Mouse (Mus musculus): Measurements from ENCODE around the gene Olfr975.
"Not testable (repeated sequence)": the region's sequence is repeated elsewhere in the genome, so short reads cannot be mapped to it uniquely, and the experiment has no call there.

Gene Olfr975

GRCm38 (mm10) chr9:39951946-39952345 lies at the start of gene Olfr975:
TSS of gene Olfr975 (minus strand) at chr9:39952046.
- no peak for DNase-seq (ENCODE audit: low spot score)

- DNase-seq (ENCODE audit: low spot score) = no peak
Observed at GRCm38 (mm10) chr9:39991813-39992212, 40.0 kb upstream of the Olfr975 start, which contains the start of gene Olfr978. TSS of gene Olfr978 (plus strand) at chr9:39992113.

GRCm38 (mm10) chr9:39976581-39977145 lies 24.8 kb upstream of the Olfr975 start:
- DNase-seq (ENCODE audit: low spot score) = not testable (repeated sequence)

DNA sequence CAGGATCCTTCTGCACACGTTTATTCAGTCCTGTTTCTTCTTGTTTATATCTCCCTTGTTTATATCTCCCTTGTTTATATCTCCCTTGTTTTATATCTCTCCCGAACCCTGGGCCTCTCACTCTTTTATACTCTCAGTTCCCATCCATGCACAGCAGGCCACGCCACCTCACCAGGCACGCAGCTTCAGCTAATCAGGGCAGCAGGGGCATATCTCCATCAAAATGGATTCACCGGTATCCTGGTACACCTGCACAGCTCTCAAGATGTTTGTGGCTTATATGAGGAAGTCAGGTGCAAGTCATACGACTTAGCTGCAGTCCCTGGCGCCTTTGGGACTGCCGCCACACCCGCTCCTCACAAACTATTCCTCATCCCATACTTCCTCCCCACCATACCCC lies 9.2 kb upstream of the Olfr975 start, which contains the start of gene Olfr976:
TSS of gene Olfr976 (minus strand) at position 101 of the 400 bp plus-strand sequence.
- DNase-seq (ENCODE audit: low spot score) = not testable (repeated sequence)

GRCm38 (mm10) chr9:39937201-39937600 lies 14.6 kb downstream of the Olfr975 start, which contains the start of gene Olfr974:
TSS of gene Olfr974 (plus strand) at chr9:39937501.
- DNase-seq (ENCODE audit: low spot score) = no peak

- DNase-seq (ENCODE audit: low spot score) = not testable (repeated sequence)
Observed at GRCm38 (mm10) chr9:39928837-39929236, 23.0 kb downstream of the Olfr975 start.

GRCm38 (mm10) chr9:39927975-39928836 lies 23.6 kb downstream of the Olfr975 start:
- DNase-seq (ENCODE audit: low spot score) = not testable (repeated sequence)

DNA sequence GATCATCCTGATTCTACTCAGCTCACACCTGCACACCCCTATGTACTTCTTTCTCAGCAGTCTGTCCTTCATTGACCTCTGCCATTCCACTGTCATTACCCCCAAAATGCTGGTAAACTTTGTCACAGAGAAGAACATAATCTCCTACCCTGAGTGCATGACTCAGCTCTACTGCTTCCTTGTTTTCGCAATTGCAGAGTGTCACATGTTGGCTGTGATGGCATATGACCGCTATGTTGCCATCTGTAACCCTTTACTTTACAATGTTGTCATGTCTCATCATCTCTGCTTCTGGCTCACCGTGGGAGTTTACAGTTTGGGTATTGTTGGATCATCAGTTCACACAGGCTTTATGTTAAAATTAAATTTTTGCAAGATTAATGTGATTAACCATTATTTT lies 41.9 kb downstream of the Olfr975 start:
- DNase-seq (ENCODE audit: low spot score) = no peak

- DNase-seq (ENCODE audit: low spot score) = no peak
Observed at GRCm38 (mm10) chr9:39907036-39907435, 44.8 kb downstream of the Olfr975 start, which contains the start of gene Olfr229. TSS of gene Olfr229 (plus strand) at chr9:39907336.

GRCm38 (mm10) chr9:39905106-39905505 lies 46.7 kb downstream of the Olfr975 start:
- no peak for DNase-seq (ENCODE audit: low spot score)
